Mouse (Mus musculus): ENCODE measurements around the gene Cdyl2.

Gene Cdyl2

DNA sequence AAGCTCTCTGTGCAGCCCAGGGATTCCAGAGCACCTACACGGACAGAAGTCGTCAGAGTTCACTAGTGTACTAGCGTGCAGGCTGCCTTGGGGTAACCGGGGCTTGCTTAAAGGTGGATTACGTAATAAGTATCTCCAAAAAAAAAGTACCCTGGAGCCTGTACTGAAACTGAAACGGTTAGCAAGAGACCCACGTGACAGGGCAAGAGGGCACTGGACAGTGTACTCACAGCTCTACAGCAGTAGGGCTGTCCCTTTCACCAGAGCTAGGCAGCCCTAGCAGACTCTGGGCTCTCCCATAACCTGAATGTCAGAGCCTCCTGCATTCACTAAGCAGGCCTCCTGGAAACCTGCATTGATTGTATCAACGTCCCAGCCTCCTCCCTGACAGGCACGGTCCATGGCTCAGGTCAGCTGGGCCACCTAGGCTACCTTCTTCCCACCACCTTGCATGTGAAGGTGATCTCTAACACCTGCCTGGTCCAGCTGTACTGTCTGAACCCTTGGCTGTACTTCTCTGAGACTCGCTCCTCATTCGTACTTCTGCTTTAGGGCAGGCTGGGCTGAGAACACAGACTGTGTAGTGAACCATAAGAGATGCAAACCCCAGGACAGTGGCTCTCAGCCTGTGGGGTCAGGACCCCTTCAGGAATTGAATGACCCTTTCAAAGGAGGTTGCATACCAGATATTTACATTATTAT lies 151.3 kb downstream of the Cdyl2 start:
- Histone ChIP-seq H3K27me3 (ENCODE audit: control insufficient read depth, insufficient read depth, low read length, poor library complexity, severe bottlenecking) (no peaks in the 10 kb centered on the region), H3K36me3 (ENCODE audit: control insufficient read depth, insufficient read depth, low read length, poor library complexity, severe bottlenecking) (peaks cover 2% of the 10 kb centered on the region)
- no peak for DNase-seq (ENCODE audit: low read depth, low spot score)

DNA sequence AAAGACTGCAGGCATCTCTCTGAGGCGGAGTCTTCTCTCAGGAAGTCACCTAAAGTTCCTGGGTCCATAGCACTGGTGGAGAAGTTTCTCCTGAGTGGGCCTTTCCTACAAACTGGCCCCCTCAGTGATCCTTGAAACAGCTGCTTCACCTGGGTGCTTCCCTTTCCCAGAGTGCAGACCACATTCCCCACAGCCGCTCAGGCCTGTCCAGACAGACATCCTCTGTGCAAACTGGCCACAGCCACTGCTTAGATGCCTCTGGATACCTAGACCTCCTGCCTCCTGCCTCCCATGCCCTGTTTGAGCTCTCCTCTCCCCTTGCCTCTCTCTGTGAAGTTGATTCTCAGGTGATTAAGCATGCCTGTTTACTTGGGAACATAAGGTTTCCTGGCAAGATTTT lies 156.1 kb downstream of the Cdyl2 start:
- Histone ChIP-seq H3K27me3 (ENCODE audit: control insufficient read depth, insufficient read depth, low read length, poor library complexity, severe bottlenecking) (no peaks in the 10 kb centered on the region), H3K36me3 (ENCODE audit: control insufficient read depth, insufficient read depth, low read length, poor library complexity, severe bottlenecking) (peaks cover 2% of the 10 kb centered on the region)
- DNase-seq (ENCODE audit: low read depth, low spot score), result no peak

DNA sequence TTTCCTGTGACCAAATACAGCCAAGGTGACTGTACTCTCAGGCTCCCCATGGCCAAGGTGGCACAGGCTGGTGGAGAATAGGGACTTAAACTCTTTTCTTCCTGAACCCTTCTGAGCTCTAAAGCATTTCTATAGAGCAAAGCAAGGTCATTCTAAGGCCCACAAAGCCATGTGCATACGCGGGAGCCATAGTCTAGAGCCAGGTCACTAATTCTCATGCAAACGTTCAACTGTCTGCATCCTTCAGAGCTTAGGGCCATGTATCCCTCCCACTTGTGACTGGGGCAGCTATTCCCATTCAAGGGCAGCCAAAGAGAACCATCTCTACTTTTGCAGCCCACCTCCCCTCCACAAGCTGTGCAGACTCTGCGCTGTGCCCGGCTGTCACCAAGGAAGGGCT lies 159.7 kb downstream of the Cdyl2 start:
- Histone ChIP-seq H3K27me3 (ENCODE audit: control insufficient read depth, insufficient read depth, low read length, poor library complexity, severe bottlenecking) (no peaks in the 10 kb centered on the region), H3K36me3 (ENCODE audit: control insufficient read depth, insufficient read depth, low read length, poor library complexity, severe bottlenecking) (peaks cover 4% of the 10 kb centered on the region; the same call in 1 of the 2 replicates)
- DNase-seq (ENCODE audit: low read depth, low spot score), result no peak

DNA sequence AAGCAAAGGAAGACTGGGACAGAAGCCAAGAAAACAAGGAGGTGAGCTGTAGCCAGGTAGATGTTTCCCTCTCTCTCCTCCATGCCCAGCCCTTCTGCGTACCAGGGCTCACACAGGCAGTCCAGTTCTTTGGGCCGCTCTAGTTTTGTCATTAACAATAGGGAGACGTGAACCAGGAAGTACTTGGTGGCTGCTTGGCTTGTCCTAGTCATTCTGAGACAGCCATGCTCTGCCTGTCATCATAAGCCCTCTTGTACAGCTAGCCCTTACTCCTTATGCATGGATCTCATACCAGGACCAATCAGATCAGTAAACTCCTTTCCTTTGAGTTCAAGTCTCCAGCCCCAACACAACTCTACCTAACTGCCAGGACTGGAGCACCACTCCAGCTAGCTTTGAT lies 180.0 kb downstream of the Cdyl2 start:
- no peak for DNase-seq (ENCODE audit: low read depth, low spot score)
- H3K27me3 ChIP-seq (ENCODE audit: control insufficient read depth, insufficient read depth, low read length, poor library complexity, severe bottlenecking), result no peaks in the 10 kb centered on the region
- H3K36me3 ChIP-seq (ENCODE audit: control insufficient read depth, insufficient read depth, low read length, poor library complexity, severe bottlenecking), result no peaks in the 10 kb centered on the region

DNA sequence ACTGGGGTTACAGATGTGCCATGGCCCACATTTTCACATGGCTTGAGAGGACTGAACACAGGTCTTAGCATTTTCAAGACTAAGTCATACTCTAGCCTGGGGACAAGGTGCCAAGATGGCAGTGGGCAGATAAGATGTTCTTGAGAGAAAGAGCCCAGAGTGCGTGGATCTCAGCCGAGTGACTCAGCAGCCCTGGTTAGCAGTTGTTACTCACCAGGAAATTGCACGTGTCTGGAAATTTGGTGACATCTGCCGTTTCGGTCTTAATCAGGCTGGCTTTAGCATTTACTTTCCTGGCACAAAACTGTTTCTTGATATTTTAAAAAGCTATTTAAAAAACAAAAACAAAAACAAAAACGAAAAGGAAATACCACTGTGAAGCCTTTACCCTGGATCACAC lies 180.5 kb downstream of the Cdyl2 start:
- DNase-seq (ENCODE audit: low read depth, low spot score), result no peak
- Histone ChIP-seq H3K36me3 (ENCODE audit: control insufficient read depth, insufficient read depth, low read length, poor library complexity, severe bottlenecking) (no peaks in the 10 kb centered on the region), H3K27me3 (ENCODE audit: control insufficient read depth, insufficient read depth, low read length, poor library complexity, severe bottlenecking) (no peaks in the 10 kb centered on the region)

DNA sequence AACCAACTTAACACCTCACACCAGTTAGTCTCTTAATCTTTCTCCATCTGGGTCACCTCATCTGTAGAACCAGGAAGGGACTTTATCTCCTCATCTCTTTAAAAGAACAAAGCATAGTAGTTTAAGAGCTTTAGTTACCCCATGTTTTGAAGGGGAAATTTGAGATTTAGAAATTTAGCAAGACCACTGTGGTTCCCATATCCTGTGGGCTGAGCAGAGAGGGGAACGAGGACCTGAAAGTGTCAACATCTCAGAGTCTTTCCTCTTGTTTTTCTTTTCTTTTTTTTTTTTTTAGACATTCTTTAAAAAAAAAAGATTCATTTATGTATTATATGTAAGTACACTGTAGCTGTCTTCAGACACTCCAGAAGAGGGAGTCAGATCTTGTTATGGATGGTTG lies 189.4 kb downstream of the Cdyl2 start:
- H3K27me3 ChIP-seq (ENCODE audit: control insufficient read depth, insufficient read depth, low read length, poor library complexity, severe bottlenecking), result no peaks in the 10 kb centered on the region
- H3K36me3 ChIP-seq (ENCODE audit: control insufficient read depth, insufficient read depth, low read length, poor library complexity, severe bottlenecking), result no peaks in the 10 kb centered on the region
- no peak for DNase-seq (ENCODE audit: low read depth, low spot score)

DNA sequence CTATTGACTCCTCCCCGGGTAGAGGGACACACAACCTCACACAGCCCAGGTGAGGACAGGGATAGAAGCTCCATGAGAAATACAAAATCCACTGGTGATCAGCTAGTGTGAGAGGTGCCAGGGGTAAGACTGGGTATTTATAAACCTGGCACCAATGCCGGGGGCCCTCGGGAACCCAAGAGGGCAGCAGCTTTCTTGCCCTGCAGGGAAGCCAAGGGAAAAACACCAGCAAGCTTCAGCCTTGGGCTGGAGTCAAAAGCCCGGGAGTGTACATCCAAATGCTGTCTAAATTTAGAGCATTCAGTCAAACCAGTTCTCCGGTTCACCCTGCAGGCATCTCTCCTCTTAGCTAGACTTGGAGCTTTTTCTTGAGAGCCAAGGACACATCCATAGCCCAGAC lies 189.9 kb downstream of the Cdyl2 start:
- H3K36me3 ChIP-seq (ENCODE audit: control insufficient read depth, insufficient read depth, low read length, poor library complexity, severe bottlenecking), result no peaks in the 10 kb centered on the region
- no peaks in the 10 kb centered on the region for H3K27me3 ChIP-seq (ENCODE audit: control insufficient read depth, insufficient read depth, low read length, poor library complexity, severe bottlenecking)
- DNase-seq (ENCODE audit: low read depth, low spot score), result no peak

DNA sequence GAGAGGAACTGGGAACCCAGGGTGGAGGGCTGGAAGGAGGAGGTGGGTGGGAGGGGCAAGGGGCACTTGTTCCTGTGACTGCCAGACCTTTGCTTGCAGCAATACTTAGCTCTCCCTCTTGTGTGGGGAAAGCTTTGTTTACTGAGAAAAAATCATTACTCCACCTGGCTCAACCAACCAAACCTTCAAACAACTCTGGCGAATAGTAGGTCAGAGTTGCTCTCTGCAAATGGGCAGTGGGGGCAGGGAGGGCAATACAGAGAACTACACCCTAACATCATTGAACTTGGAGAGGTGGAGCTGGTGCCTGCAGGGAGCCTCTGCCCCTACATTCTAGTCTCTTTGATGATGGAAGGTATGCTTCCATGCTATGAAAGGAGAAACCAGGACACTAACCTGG lies 192.7 kb downstream of the Cdyl2 start:
- no peak for DNase-seq (ENCODE audit: low read depth, low spot score)
- Histone ChIP-seq H3K36me3 (ENCODE audit: control insufficient read depth, insufficient read depth, low read length, poor library complexity, severe bottlenecking) (no peaks in the 10 kb centered on the region), H3K27me3 (ENCODE audit: control insufficient read depth, insufficient read depth, low read length, poor library complexity, severe bottlenecking) (no peaks in the 10 kb centered on the region)

DNA sequence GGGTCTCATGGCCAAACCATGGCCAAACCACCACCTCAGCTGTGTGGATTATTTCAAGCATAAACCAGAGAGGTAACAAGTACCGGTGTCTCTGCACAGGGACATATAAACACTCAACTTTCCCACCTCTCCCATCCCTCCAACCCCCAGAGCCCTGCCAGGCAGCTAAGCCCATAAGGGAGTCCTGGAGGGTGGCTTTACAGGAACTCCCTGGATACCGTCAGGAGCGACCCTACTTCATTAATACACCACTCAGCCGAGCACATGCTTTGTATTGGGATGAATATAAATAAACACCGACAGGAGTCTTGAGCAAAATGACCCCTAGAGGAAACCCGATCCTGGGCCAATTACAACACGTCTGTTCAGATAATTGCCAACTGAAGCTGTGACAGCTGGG lies 194.0 kb downstream of the Cdyl2 start:
- H3K36me3 ChIP-seq (ENCODE audit: control insufficient read depth, insufficient read depth, low read length, poor library complexity, severe bottlenecking), result no peaks in the 10 kb centered on the region
- H3K27me3 ChIP-seq (ENCODE audit: control insufficient read depth, insufficient read depth, low read length, poor library complexity, severe bottlenecking), result no peaks in the 10 kb centered on the region
- no peak for DNase-seq (ENCODE audit: low read depth, low spot score)

DNA sequence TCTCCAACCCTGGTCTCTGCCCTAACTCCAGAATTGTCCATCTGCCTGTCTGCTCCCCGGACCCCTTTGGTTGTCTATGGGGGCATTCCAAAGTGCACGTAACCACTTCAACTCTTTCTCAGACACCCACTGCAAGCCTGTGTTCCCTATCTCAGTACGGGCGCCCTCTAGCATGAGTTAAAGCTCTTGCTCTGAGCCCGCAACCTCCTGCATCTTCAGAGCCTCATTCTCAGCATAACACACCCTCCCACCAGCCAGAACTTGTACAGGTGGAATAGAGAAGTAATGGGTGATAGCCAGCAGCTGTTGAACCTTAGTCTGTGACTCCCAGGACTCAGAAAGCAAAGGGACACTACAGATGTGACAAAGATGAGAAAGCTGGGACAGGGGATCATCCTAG lies 196.0 kb downstream of the Cdyl2 start:
- DNase-seq (ENCODE audit: low read depth, low spot score), result peak; percentile 5
- H3K27me3 ChIP-seq (ENCODE audit: control insufficient read depth, insufficient read depth, low read length, poor library complexity, severe bottlenecking), result no peaks in the 10 kb centered on the region

DNA sequence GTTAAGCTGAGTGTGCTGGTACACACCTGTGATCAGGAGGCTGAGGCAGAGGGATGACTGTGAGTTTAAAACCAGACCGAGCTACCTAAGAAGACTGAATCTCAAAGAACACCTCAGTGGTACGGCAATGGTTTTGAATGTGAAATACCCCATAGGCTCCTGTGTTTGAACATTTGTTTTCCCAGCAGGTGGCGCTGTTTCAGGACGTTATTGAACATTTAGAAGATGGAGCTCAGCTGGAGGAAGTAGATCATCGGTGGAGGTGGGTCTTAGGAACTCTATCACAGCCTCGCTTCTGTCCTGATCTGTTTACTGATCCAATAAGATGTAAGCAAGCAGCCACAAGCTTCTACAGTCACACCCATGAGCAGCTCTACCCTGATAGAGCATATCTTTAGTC lies 199.7 kb downstream of the Cdyl2 start:
- no peaks in the 10 kb centered on the region for H3K27me3 ChIP-seq (ENCODE audit: control insufficient read depth, insufficient read depth, low read length, poor library complexity, severe bottlenecking)
- no peaks in the 10 kb centered on the region for H3K36me3 ChIP-seq (ENCODE audit: control insufficient read depth, insufficient read depth, low read length, poor library complexity, severe bottlenecking)
- DNase-seq (ENCODE audit: low read depth, low spot score), result peak; percentile 26

More for the DNA sequence above, 196.0 kb downstream of the Cdyl2 start:
- H3K36me3 ChIP-seq (ENCODE audit: control insufficient read depth, insufficient read depth, low read length, poor library complexity, severe bottlenecking), result no peaks in the 10 kb centered on the region

DNA sequence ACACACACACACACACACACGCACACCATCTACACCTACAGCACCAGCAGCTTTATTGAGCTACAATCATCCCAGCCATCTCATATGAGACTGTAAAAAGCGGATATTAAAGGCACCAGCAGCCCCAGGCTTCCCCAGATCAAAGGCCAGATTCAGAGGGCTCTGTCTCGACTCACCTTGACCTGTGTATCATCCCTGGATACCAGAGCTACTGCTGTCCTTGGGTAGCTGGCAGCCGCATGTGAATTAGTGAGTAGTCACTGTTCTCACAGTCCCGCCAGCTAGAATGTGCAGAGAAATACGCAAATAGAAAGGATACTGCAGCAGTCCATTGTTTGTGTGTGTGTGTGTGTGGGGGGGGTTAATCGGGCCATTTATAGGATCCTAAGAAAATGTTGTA lies 204.1 kb downstream of the Cdyl2 start:
- H3K36me3 ChIP-seq (ENCODE audit: control insufficient read depth, insufficient read depth, low read length, poor library complexity, severe bottlenecking), result no peaks in the 10 kb centered on the region
- no peaks in the 10 kb centered on the region; the same call in 1 of the 2 replicates for H3K27me3 ChIP-seq (ENCODE audit: control insufficient read depth, insufficient read depth, low read length, poor library complexity, severe bottlenecking)
- no peak for DNase-seq (ENCODE audit: low read depth, low spot score)

DNA sequence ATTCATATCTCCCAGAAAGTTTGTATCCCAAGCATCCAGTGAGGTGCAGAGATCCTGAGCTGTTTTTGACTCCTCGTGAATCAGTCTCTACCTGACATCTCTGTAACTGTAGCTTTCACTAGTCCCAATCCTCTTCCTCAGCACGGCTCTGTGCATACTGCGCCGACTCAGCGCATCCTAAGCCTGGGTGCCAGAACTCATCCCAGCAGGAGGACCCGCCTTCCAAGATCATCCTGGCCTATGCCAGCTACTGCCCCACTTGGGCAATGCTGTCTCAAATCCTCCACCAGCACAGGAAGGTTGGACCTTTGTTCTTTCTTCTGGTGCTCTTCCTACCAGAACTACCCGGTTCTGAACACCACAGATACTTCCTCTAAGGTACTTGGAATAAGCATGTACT lies 207.9 kb downstream of the Cdyl2 start:
- DNase-seq (ENCODE audit: low read depth, low spot score), result no peak
- Histone ChIP-seq H3K27me3 (ENCODE audit: control insufficient read depth, insufficient read depth, low read length, poor library complexity, severe bottlenecking) (no peaks in the 10 kb centered on the region; the same call in 1 of the 2 replicates), H3K36me3 (ENCODE audit: control insufficient read depth, insufficient read depth, low read length, poor library complexity, severe bottlenecking) (no peaks in the 10 kb centered on the region)
